Comparison of ENCODE assay signal across 9 mouse cellular contexts in the genomic region with DNA sequence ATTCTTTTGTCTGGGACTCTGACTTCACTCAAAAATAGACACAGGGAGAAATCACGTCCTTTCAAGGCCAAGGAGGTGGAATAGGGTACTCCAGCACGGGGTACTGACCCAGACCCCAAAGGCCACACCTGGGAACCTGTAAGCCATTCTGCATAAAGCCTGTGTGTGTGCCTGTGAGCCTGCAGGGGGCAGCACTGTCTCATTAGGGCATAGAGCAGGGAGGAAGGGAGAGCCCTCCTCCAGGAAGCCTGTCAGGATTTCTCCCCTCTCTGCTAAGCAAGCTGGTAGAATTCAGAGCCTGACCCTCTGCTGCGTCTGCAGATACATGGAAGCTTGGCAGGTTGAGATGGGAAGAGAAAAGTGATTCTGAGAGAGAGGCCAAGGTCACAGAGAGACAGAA. TPM values are rescaled to one million over a fixed set of nuclear protein-coding genes. Genes with fewer than 3 reads are reported as not detected.
DNase-seq lines count a peak whose midpoint lies in the region; ATAC-seq and TF ChIP-seq lines count a peak whose summit lies in the region.
"Had no signal": no experiment of that assay in that cellular context is flagged by ENCODE, and none has a peak within 500 bp of the region (broad histone marks: within the 10 kb centered on the region; RNA-seq: fewer than 3 reads in every experiment).

No protein-coding gene starts in this region.

- ATAC-seq in megakaryocyte, adult 5-6 weeks (ENCODE audit: poor library complexity, severe bottlenecking), result peak; percentile 48; the same call in 1 of the 2 replicates
- ATAC-seq: midbrain, embryonic 16.5 days had no signal

- peaks cover 12% of the 10 kb centered on the region for H3K4me1 ChIP-seq in midbrain, embryonic 10.5 days

- peaks cover 4% of the 10 kb centered on the region for H3K79me2 ChIP-seq in C2C12 (ENCODE audit: control insufficient read depth, insufficient read depth)

- no peaks in the 10 kb centered on the region for H3K9me3 ChIP-seq in midbrain, embryonic 10.5 days (replicated peaks)

- peaks cover 2% of the 10 kb centered on the region for H3K79me3 ChIP-seq in C2C12 (ENCODE audit: low read depth)

- 87% methylated on average over 3 of the region's 3 CpGs for WGBS in midbrain, embryonic 10.5 days

- intact Hi-C loops in gastrocnemius, adult 2 months (cut with DNase I), result no loop called here
- intact Hi-C loops in gastrocnemius, postnatal 36 days (cut with DNase I), result loop anchor here (5.0 kb wide), 1 partner anchor 85 kb away; no protein-coding TSS in a partner anchor

- H3K36me3 ChIP-seq in C2C12 (ENCODE audit: control insufficient read depth, insufficient read depth), result peaks cover 5% of the 10 kb centered on the region
- no peaks in the 10 kb centered on the region for H3K36me3 ChIP-seq in midbrain, embryonic 10.5 days

- peak; percentile 64 for DNase-seq in gastrocnemius, adult 2 months
- DNase-seq in gastrocnemius, postnatal 36 days, result no peak
- peak; percentile 33 for DNase-seq in c-Kit-negative CD71-positive TER-119-positive erythroid progenitor cells, embryonic 14.5 days (ENCODE audit: low read depth, low spot score)
- no peak for DNase-seq in frontal cortex, adult 2 months (ENCODE audit: extremely low spot score in 1 of 2, low spot score in 1 of 2)
- no peak for DNase-seq in urinary bladder, adult 18-20 months (ENCODE audit: low spot score in 2 of 2)
- no peak for DNase-seq in midbrain, embryonic 10.5 days (ENCODE audit: low spot score)

- H3ac ChIP-seq in C2C12 (ENCODE audit: control insufficient read depth, insufficient read length, low read depth), result no peak overlapping the region

- H3K27ac ChIP-seq in gastrocnemius, adult 2 months, result no peak overlapping the region
- H3K27ac ChIP-seq in midbrain, embryonic 10.5 days (replicated peaks), result no peak overlapping the region

- H3K27me3 ChIP-seq in C2C12 (ENCODE audit: control insufficient read depth, insufficient read depth, insufficient read length), result no peaks in the 10 kb centered on the region
- no peaks in the 10 kb centered on the region for H3K27me3 ChIP-seq in midbrain, embryonic 10.5 days (ENCODE audit: low read depth, poor library complexity, severe bottlenecking)

- H3K4me3 ChIP-seq in gastrocnemius, adult 2 months, result no peak overlapping the region
- no peak overlapping the region for H3K4me3 ChIP-seq in C2C12 (ENCODE audit: insufficient read depth, poor library complexity, severe bottlenecking)
- H3K4me3 ChIP-seq in midbrain, embryonic 10.5 days, result no peak overlapping the region

- TF ChIP-seq CTCF in gastrocnemius, adult 2 months (IDR thresholded peaks at IDR 0.05), result peak; percentile 75
- TF ChIP-seq CTCF in C2C12 (IDR thresholded peaks at IDR 0.05; ENCODE audit: control insufficient read depth, insufficient read depth, insufficient read length), result peak; percentile 41

TF ChIP-seq in C2C12, 6 proteins besides CTCF, POLR2A, EP300 and RAD21:
- TF ChIP-seq MYOG (IDR thresholded peaks at IDR 0.05; ENCODE audit: control insufficient read depth, extremely low read depth, insufficient read length) (no peak), MYOD1 (IDR thresholded peaks at IDR 0.05; ENCODE audit: control insufficient read depth, insufficient read length, low read depth) (no peak), FOSL1 (IDR thresholded peaks at IDR 0.05; ENCODE audit: insufficient read depth, low read length, poor library complexity, severe bottlenecking) (no peak), USF1 (IDR thresholded peaks at IDR 0.05; ENCODE audit: low read depth) (no peak), MAX (IDR thresholded peaks at IDR 0.05) (no peak), CEBPB (IDR thresholded peaks at IDR 0.05; ENCODE audit: low read depth) (no peak)

RNA-seq across cellular contexts. Expression of a gene that starts 11.7 kb away (rescaled TPM):
- 10 to 100 TPM in 1 of 2 experiments, 1 to 10 TPM in 1; 8.1 to 10.5 TPM for total RNA-seq in gastrocnemius, adult 2 months (2021)
- total RNA-seq in gastrocnemius, postnatal 36 days (2021), result 1 to 10 TPM; 7.9 to 9.7 TPM
- polyA plus RNA-seq in C2C12 (2012; fragmentation: generic; extraction: Trizol), result 6.1 TPM
- 31.7 and 36.8 TPM in 2 replicates for total RNA-seq in megakaryocyte, adult 5-6 weeks (2015)
- total RNA-seq in megakaryocyte, adult 5-6 weeks (2017), result 44.1 and 60.5 TPM in 2 replicates
- polyA plus RNA-seq in frontal cortex, adult 2 months (2012; rRNA removed), result 5.9 and 6.4 TPM in 2 replicates
- polyA plus RNA-seq in midbrain, embryonic 10.5 days (2016; fragmentation: Nextera tagmentation; extraction: Ambion mirVana), result 3.9 and 4.6 TPM in 2 replicates

RNA-seq across cellular contexts. Expression of a gene that starts 19.2 kb away (rescaled TPM):
- 10 to 100 TPM; 33.7 to 47.8 TPM for total RNA-seq in gastrocnemius, adult 2 months (2021)
- total RNA-seq in gastrocnemius, postnatal 36 days (2021), result 10 to 100 TPM; 28.0 to 41.3 TPM
- 36.4 TPM for polyA plus RNA-seq in C2C12 (2012; fragmentation: generic; extraction: Trizol)
- 7.8 and 10.5 TPM in 2 replicates for total RNA-seq in megakaryocyte, adult 5-6 weeks (2015)
- total RNA-seq in megakaryocyte, adult 5-6 weeks (2017), result 7.9 and 10.2 TPM in 2 replicates
- 38.8 and 42.7 TPM in 2 replicates for polyA plus RNA-seq in frontal cortex, adult 2 months (2012; rRNA removed)
- 35.6 and 37.0 TPM in 2 replicates for polyA plus RNA-seq in midbrain, embryonic 10.5 days (2016; fragmentation: Nextera tagmentation; extraction: Ambion mirVana)

RNA-seq across cellular contexts. Expression of a gene that starts 46.3 kb away (rescaled TPM):
- total RNA-seq in gastrocnemius, adult 2 months (2021), result under 1 TPM; 0.26 to 0.70 TPM
- total RNA-seq in gastrocnemius, postnatal 36 days (2021), result under 1 TPM in 1 of 2 experiments, not detected in 1; 0.20 TPM
- polyA plus RNA-seq in C2C12 (2012; fragmentation: generic; extraction: Trizol), result 0.19 TPM
- total RNA-seq in megakaryocyte, adult 5-6 weeks (2015), result not detected in 2 replicates
- total RNA-seq in megakaryocyte, adult 5-6 weeks (2017), result not detected in 2 replicates
- 0.40 TPM in 1 of 2 replicates, not detected in the other for polyA plus RNA-seq in frontal cortex, adult 2 months (2012; rRNA removed)
- not detected in 2 replicates for polyA plus RNA-seq in midbrain, embryonic 10.5 days (2016; fragmentation: Nextera tagmentation; extraction: Ambion mirVana)
- polyA plus RNA-seq: midbrain, embryonic 16.5 days had no signal

RNA-seq across cellular contexts. Expression of a gene that starts 50.0 kb away (rescaled TPM):
- 1 to 10 TPM in 1 of 2 experiments, under 1 TPM in 1; 0.41 to 1.1 TPM for total RNA-seq in gastrocnemius, adult 2 months (2021)
- under 1 TPM; 0.59 to 0.77 TPM for total RNA-seq in gastrocnemius, postnatal 36 days (2021)
- 0.69 TPM for polyA plus RNA-seq in C2C12 (2012; fragmentation: generic; extraction: Trizol)
- total RNA-seq in megakaryocyte, adult 5-6 weeks (2015), result 0.49 TPM in 1 of 2 replicates, not detected in the other
- 0.55 and 0.61 TPM in 2 replicates for total RNA-seq in megakaryocyte, adult 5-6 weeks (2017)
- 6.9 and 7.1 TPM in 2 replicates for polyA plus RNA-seq in frontal cortex, adult 2 months (2012; rRNA removed)
- polyA plus RNA-seq in midbrain, embryonic 10.5 days (2016; fragmentation: Nextera tagmentation; extraction: Ambion mirVana), result 5.5 and 6.2 TPM in 2 replicates

Comparison
In these comparisons a context has a peak if more than half of its experiments do, and no peak if none do; other contexts are left out.
1. DNase-seq: peak in gastrocnemius, adult 2 months (single experiment) and c-Kit-negative CD71-positive TER-119-positive erythroid progenitor cells, embryonic 14.5 days (single experiment); none in gastrocnemius, postnatal 36 days (0 of 2), frontal cortex, adult 2 months (0 of 2), urinary bladder, adult 18-20 months (0 of 2) and midbrain, embryonic 10.5 days (single experiment).